Mouse (Mus musculus) stomach, postnatal 0 days (tissue): ENCODE results near the gene Irf2bpl. TPM values are rescaled to one million over a fixed set of nuclear protein-coding genes. Genes with fewer than 3 reads are reported as not detected.
A peak's percentile ranks its signal among the peaks of the same experiment; 100 is the strongest.

ENCODE experiments used
- ATAC-seq: fragments of 200-750 bp; cut with Nextera tagmentation; 2 replicates; pipeline ENCODE4 v1.8.0; 2017; ENCODE audit not compliant: low FRiP score, low TSS enrichment
- DNase-seq: peaks from one replicate; pipeline ENCODE4 v3.0.0-alpha.2; 2016; ENCODE audit warnings: low spot score
- H3K27ac ChIP-seq: fragments of 300-500 bp; sonication (generic); replicated peaks from 2 replicates; pipeline ENCODE4 v1.5.1; 2014; ENCODE audit warnings: mild to moderate bottlenecking, control low read depth
- H3K27me3 ChIP-seq: fragments of 300-500 bp; sonication (generic); 2 replicates; pipeline ENCODE4 v1.6.1; 2014; ENCODE audit warnings: low read length; ENCODE audit not compliant: control insufficient read depth, insufficient read depth
- H3K36me3 ChIP-seq: fragments of 300-500 bp; sonication (generic); 2 replicates; pipeline ENCODE4 v1.6.1; 2014; ENCODE audit warnings: low read length, mixed read lengths; ENCODE audit not compliant: control insufficient read depth, insufficient read depth
- H3K4me1 ChIP-seq: fragments of 300-500 bp; sonication (generic); replicated peaks from 2 replicates; pipeline ENCODE4 v1.6.1; 2014; ENCODE audit warnings: antibody characterized with exemption; ENCODE audit not compliant: control insufficient read depth, insufficient read depth
- H3K4me2 ChIP-seq: fragments of 300-500 bp; sonication (generic); replicated peaks from 2 replicates; pipeline ENCODE4 v1.6.1; 2014; ENCODE audit warnings: low read depth, mild to moderate bottlenecking, control low read depth, moderate library complexity
- H3K4me3 ChIP-seq: fragments of 300-500 bp; sonication (generic); 2 replicates; pipeline ENCODE4 v1.5.1; 2014; ENCODE audit warnings: low read depth, low read length, control low read depth
- H3K9ac ChIP-seq: fragments of 300-500 bp; sonication (generic); 2 replicates; pipeline ENCODE4 v1.6.1; 2014; ENCODE audit warnings: mild to moderate bottlenecking, low read length, control low read depth, mixed read lengths
- H3K9me3 ChIP-seq: fragments of 300-500 bp; sonication (generic); 2 replicates; pipeline ENCODE4 v1.6.1; 2016; ENCODE audit warnings: low read length; ENCODE audit not compliant: control insufficient read depth
- CTCF ChIP-seq: IDR thresholded peaks from 2 replicates; pipeline ENCODE4 v1.5.1; 2016; ENCODE audit warnings: antibody characterized with exemption, low read depth, mild to moderate bottlenecking, moderate library complexity
- EP300 ChIP-seq: optimal IDR thresholded peaks from 2 replicates; pipeline ENCODE3; 2016; ENCODE audit warnings: antibody characterized with exemption
- WGBS: fragments of 180-500 bp; shearing (Covaris S2); extraction: QIAGEN DNeasy Blood & Tissue Kit; methylation state at CpG from one replicate; pipeline ENCODE4 v1.1.7; 2014; 5-methylcytosine and 5-hydroxymethylcytosine counted together
- polyA plus RNA-seq: library from polyadenylated mRNA; unstranded; fragments of >200 nt; fragmentation: Nextera tagmentation; extraction: Ambion mirVana; gene quantifications from 2 replicates; pipeline ENCODE4 v1.2.1, GENCODE M21; 2015

The Irf2bpl gene
- 19.1 and 19.8 TPM in 2 replicates for polyA plus RNA-seq

DNA sequence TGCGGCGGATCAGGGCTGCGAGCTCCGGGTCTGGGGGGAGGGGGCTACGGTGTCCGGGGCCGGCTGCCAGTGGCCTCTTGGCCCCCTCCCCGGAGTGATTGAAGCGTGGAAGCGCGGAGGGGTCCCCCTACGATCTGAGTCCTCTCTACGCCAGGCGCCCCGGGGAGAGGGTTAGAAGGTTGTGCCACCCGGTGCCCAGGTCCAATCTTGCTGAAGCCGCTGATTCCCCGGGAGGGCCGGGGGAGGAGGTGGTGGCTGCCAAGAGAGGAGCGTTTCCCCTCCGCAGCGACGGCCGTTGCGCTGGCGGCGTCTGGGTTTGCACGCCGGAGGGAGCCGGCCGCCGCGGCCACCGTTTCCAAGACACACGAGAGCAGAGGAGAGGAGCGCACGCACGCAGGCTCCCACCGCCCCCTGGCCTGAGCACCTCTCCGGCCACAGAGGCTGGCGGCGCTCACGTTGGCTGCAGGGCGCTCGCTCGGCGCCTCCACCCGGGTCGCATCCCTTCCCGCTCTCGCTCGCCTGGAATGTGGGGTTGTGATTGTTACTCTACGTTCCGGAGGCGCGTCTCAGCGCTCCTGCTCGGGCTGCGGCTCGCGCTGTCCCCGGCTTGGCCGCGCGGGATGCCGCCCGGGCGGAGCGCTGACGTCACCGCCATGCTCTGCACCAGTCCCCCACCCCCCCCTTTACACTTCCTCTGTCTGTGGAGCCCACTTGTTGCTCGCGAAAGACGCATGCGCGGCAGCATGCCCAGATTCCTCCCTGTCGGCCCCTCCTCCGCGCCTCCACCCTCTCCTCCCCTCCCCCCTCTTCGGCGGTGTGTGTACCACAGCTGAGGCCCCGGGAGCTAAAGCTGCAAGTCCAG, at the start of gene Irf2bpl:
Gene Irf2bpl (minus strand): TSS at position 602 of the 862 bp plus-strand sequence.
- Histone ChIP-seq H3K9me3 (no peaks in the 10 kb centered on the region), H3K4me3 (peak within 1 kb of the TSS; percentile 91), H3K27ac (peak within 1 kb of the TSS; percentile 100), H3K36me3 (peaks cover 4% of the 10 kb centered on the region; the same call in 1 of the 2 replicates), H3K4me1 (peaks cover 14% of the 10 kb centered on the region), H3K4me2 (peak within 1 kb of the TSS; percentile 94), H3K27me3 (no peaks in the 10 kb centered on the region), H3K9ac (peak within 1 kb of the TSS; percentile 89)
- under 1% methylated on average over 56 of the region's 82 CpGs for WGBS
- peak; percentile 86 for ATAC-seq
- TF ChIP-seq EP300 (no peak), CTCF (no peak; the same call in 1 of the 2 replicates)
- peak; percentile 99 for DNase-seq

GRCm38 (mm10) chr12:86932575-86932952, 48.0 kb upstream of the Irf2bpl start:
- WGBS: 28% methylated on average over 6 of the region's 6 CpGs

DNA sequence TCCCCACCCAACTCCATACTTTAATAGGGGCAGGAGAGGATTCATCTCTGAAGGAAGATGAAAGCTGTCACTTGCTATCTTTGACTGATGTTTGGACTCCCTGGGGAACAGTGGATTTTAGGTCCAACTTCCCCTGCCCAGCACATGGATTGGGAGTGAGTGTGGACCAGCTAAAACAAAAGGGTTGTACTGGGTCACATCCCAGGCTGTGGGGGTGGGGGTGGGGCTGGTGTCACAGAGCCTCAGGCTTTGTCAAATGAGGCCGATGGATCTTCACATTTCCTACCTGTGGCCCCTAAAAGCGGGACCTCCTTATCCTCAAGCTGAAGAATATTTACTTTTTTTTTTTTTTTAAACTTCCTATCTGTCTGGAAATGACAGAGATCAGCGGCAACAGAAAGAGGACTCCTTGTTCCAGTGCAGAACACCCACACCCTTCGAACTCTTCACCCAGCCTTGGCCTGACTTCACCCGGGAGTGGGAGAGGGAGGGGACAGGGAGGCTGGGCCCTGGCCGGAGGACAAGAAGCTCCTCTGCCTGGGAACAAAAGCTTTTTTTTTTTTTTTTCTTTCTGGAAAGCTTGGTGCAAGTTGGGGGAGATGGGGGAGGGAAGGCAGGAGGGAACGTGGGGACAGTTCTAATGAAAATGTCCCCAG, 47.4 kb upstream of the Irf2bpl start:
- no peak overlapping the region for H3K9ac ChIP-seq
- H3K27me3 ChIP-seq: no peaks in the 10 kb centered on the region
- H3K4me1 ChIP-seq: peaks cover 2% of the 10 kb centered on the region; the same call in 1 of the 2 replicates
- H3K27ac ChIP-seq: no peak overlapping the region
- 10% methylated on average over 7 of the region's 7 CpGs for WGBS
- H3K9me3 ChIP-seq: no peaks in the 10 kb centered on the region
- H3K36me3 ChIP-seq: no peaks in the 10 kb centered on the region
- no peak for TF ChIP-seq CTCF
- no peak for TF ChIP-seq EP300
- H3K4me3 ChIP-seq: no peak overlapping the region
- ATAC-seq (peak; percentile 71; the same call in 1 of the 2 replicates), DNase-seq (peak; percentile 40)
- H3K4me2 ChIP-seq: no peak overlapping the region

More at GRCm38 (mm10) chr12:86932575-86932952, 48.0 kb upstream of the Irf2bpl start:
- H3K9ac ChIP-seq: no peak overlapping the region
- no peaks in the 10 kb centered on the region for H3K27me3 ChIP-seq
- ATAC-seq (peak; percentile 47; the same call in 1 of the 2 replicates), DNase-seq (no peak)
- no peak overlapping the region for H3K27ac ChIP-seq
- H3K9me3 ChIP-seq: no peaks in the 10 kb centered on the region
- no peak overlapping the region for H3K4me3 ChIP-seq
- no peak overlapping the region for H3K4me2 ChIP-seq
- H3K36me3 ChIP-seq: no peaks in the 10 kb centered on the region
- no peak for TF ChIP-seq CTCF
- no peak for TF ChIP-seq EP300
- H3K4me1 ChIP-seq: peaks cover 2% of the 10 kb centered on the region; the same call in 1 of the 2 replicates

GRCm38 (mm10) chr12:86930934-86931729, 46.5 kb upstream of the Irf2bpl start:
- no peaks in the 10 kb centered on the region for H3K27me3 ChIP-seq
- H3K9ac ChIP-seq: no peak overlapping the region
- no peak overlapping the region for H3K27ac ChIP-seq
- H3K4me1 ChIP-seq: peaks cover 2% of the 10 kb centered on the region; the same call in 1 of the 2 replicates
- TF ChIP-seq EP300 (no peak), CTCF (no peak)
- H3K4me2 ChIP-seq: no peak overlapping the region
- no peak for ATAC-seq
- no peak for DNase-seq
- H3K4me3 ChIP-seq: no peak overlapping the region
- WGBS: 78% methylated on average over 6 of the region's 6 CpGs
- no peaks in the 10 kb centered on the region for H3K36me3 ChIP-seq
- H3K9me3 ChIP-seq: no peaks in the 10 kb centered on the region

DNA sequence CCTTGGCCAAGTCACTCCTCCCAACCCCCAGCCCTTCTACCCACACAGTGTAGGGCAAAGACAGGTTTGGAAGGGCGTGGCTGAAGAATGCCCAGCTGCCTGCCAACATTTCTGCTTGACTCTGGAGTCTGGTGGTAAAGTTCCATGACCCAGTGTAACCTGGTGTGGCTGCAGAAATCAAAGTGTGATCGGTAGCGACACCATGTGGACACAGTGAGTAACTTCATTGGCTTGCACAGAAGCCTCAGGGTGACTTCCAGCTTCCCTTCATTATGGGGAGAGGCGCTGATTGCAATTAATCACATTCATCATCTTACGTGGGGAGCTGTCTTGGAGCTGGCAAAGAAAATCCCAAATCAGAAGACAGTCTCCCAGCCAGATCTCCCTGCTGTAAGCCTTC, 39.2 kb upstream of the Irf2bpl start:
- H3K4me1 ChIP-seq: no peaks in the 10 kb centered on the region
- ATAC-seq (peak; percentile 80), DNase-seq (peak; percentile 80)
- no peak overlapping the region for H3K4me3 ChIP-seq
- no peaks in the 10 kb centered on the region for H3K27me3 ChIP-seq
- 5% methylated on average over 5 of the region's 5 CpGs for WGBS
- no peaks in the 10 kb centered on the region for H3K9me3 ChIP-seq
- no peaks in the 10 kb centered on the region for H3K36me3 ChIP-seq
- H3K9ac ChIP-seq: no peak overlapping the region
- H3K4me2 ChIP-seq: no peak overlapping the region
- peak; percentile 97 for TF ChIP-seq CTCF
- no peak for TF ChIP-seq EP300
- no peak overlapping the region for H3K27ac ChIP-seq
